ENCODE assay signal across 8 mouse cellular contexts in genomic region chr7:45784524-45785372, GRCm38 (mm10). TPM values are rescaled to one million over a fixed set of nuclear protein-coding genes. Genes with fewer than 3 reads are reported as not detected.
DNase-seq lines count a peak whose midpoint lies in the region; ATAC-seq and TF ChIP-seq lines count a peak whose summit lies in the region.

TSS of gene Sult2b1 (minus strand) at chr7:45784669.

- peak within 1 kb of the TSS; percentile 62 for H3K4me3 ChIP-seq in lung, embryonic 15.5 days
- peak within 1 kb of the TSS; percentile 83 for H3K4me3 ChIP-seq in layer of hippocampus, adult 2 months
- H3K4me3 ChIP-seq in liver, postnatal 0 days (ENCODE audit: low read depth, low read length): peak within 1 kb of the TSS; percentile 54
- H3K4me3 ChIP-seq in stomach, embryonic 16.5 days (replicated peaks; ENCODE audit: low read length): peak within 1 kb of the TSS; percentile 67

- peaks cover 40% of the 10 kb centered on the region for H3K4me1 ChIP-seq in lung, embryonic 15.5 days
- H3K4me1 ChIP-seq in liver, postnatal 0 days (ENCODE audit: insufficient read depth): peaks cover 6% of the 10 kb centered on the region; the same call in 1 of the 2 replicates
- H3K4me1 ChIP-seq in stomach, embryonic 16.5 days (ENCODE audit: control insufficient read depth, insufficient read depth, low read length): peaks cover 22% of the 10 kb centered on the region

- 21% methylated on average over 20 of the region's 20 CpGs for WGBS in lung, embryonic 15.5 days
- WGBS in liver, postnatal 0 days (ENCODE audit: insufficient replicate concordance): 25% methylated on average over 18 of the region's 20 CpGs
- WGBS in stomach, embryonic 16.5 days: 20% methylated on average over 20 of the region's 20 CpGs

- H3K27ac ChIP-seq in lung, embryonic 15.5 days: peak within 1 kb of the TSS; percentile 50; the same call in 1 of the 2 replicates
- H3K27ac ChIP-seq in layer of hippocampus, adult 2 months: peak within 1 kb of the TSS; percentile 98
- H3K27ac ChIP-seq in liver, postnatal 0 days (ENCODE audit: low read depth): no peak within 1 kb of the TSS
- H3K27ac ChIP-seq in stomach, embryonic 16.5 days (ENCODE audit: low read length): no peak within 1 kb of the TSS; the same call in 1 of the 2 replicates

- H3K9me3 ChIP-seq in lung, embryonic 15.5 days: no peaks in the 10 kb centered on the region
- H3K9me3 ChIP-seq in liver, postnatal 0 days (ENCODE audit: low read length): no peaks in the 10 kb centered on the region
- no peaks in the 10 kb centered on the region for H3K9me3 ChIP-seq in stomach, embryonic 16.5 days (replicated peaks; ENCODE audit: control insufficient read depth, low read length)

- peaks cover 29% of the 10 kb centered on the region for H3K27me3 ChIP-seq in lung, embryonic 15.5 days
- peaks cover 54% of the 10 kb centered on the region for H3K27me3 ChIP-seq in liver, postnatal 0 days (ENCODE audit: insufficient read depth, low read length)
- peaks cover 7% of the 10 kb centered on the region; the same call in 1 of the 2 replicates for H3K27me3 ChIP-seq in stomach, embryonic 16.5 days (ENCODE audit: control insufficient read depth, insufficient read depth, low read length)

- TF ChIP-seq EP300 in liver, postnatal 0 days (IDR thresholded peaks at IDR 0.05; ENCODE audit: low read depth): no peak

- TF ChIP-seq CTCF in layer of hippocampus, adult 2 months (conservative IDR thresholded peaks at IDR 0.05): no peak
- TF ChIP-seq CTCF in liver, postnatal 0 days (IDR thresholded peaks at IDR 0.05; ENCODE audit: low read depth): no peak

- H3K9ac ChIP-seq in lung, embryonic 15.5 days: peak within 1 kb of the TSS; percentile 49
- peak within 1 kb of the TSS; percentile 32; the same call in 1 of the 2 replicates for H3K9ac ChIP-seq in liver, postnatal 0 days (replicated peaks)
- peak within 1 kb of the TSS; percentile 83 for H3K9ac ChIP-seq in stomach, embryonic 16.5 days (ENCODE audit: low read length)

- H3K4me2 ChIP-seq in lung, embryonic 15.5 days: peak within 1 kb of the TSS; percentile 86
- H3K4me2 ChIP-seq in liver, postnatal 0 days (ENCODE audit: low read depth, low read length): peak within 1 kb of the TSS; percentile 82
- H3K4me2 ChIP-seq in stomach, embryonic 16.5 days (ENCODE audit: low read depth, low read length): peak within 1 kb of the TSS; percentile 89

- DNase-seq in lung, postnatal 14 days: no peak
- DNase-seq in cerebellum, postnatal 10 days: peak; percentile 99
- peak; percentile 88 to 93 for DNase-seq in frontal cortex, postnatal 36 days (ENCODE audit: low spot score in 2 of 2)
- peak; percentile 95 to 96 for DNase-seq in layer of hippocampus, adult 2 months (ENCODE audit: low spot score in 2 of 2)
- peak; percentile 19 for DNase-seq in liver, postnatal 0 days
- DNase-seq in thymus, postnatal 14 days: no peak

- H3K36me3 ChIP-seq in lung, embryonic 15.5 days: no peaks in the 10 kb centered on the region
- no peaks in the 10 kb centered on the region for H3K36me3 ChIP-seq in liver, postnatal 0 days (replicated peaks; ENCODE audit: insufficient read depth, low read length)
- H3K36me3 ChIP-seq in stomach, embryonic 16.5 days (ENCODE audit: control insufficient read depth, insufficient read depth, low read length): 0 out of 2 replicates have a peak, but pooled peaks cover 4% of the 10 kb centered on the region

- no peak; the same call in 1 of the 2 replicates for ATAC-seq in lung, embryonic 15.5 days (ENCODE audit: borderline replicate concordance, extremely low read depth, low FRiP score, low TSS enrichment)
- ATAC-seq in liver, postnatal 0 days: no peak
- ATAC-seq in stomach, embryonic 16.5 days (ENCODE audit: insufficient read depth, low FRiP score): peak; percentile 22

RNA-seq across cellular contexts. Expression of gene Sult2b1, which starts in this region (rescaled TPM):
- 6.1 and 7.8 TPM in 2 replicates for polyA plus RNA-seq in lung, embryonic 15.5 days (2015; fragmentation: Nextera tagmentation; extraction: Ambion mirVana)
- 1 to 10 TPM; 7.1 to 9.7 TPM for total RNA-seq in layer of hippocampus, adult 2 months (2021)
- 0.26 and 0.38 TPM in 2 replicates for polyA plus RNA-seq in liver, postnatal 0 days (2015; fragmentation: Nextera tagmentation; extraction: Ambion mirVana)
- polyA plus RNA-seq in stomach, embryonic 16.5 days (2015; fragmentation: Nextera tagmentation; extraction: Ambion mirVana): 32.7 and 46.5 TPM in 2 replicates

Comparison
In these comparisons a context has a peak if more than half of its experiments do, and no peak if none do; other contexts are left out.
1. Peak in DNase-seq, H3K4me3 ChIP-seq, H3K9ac ChIP-seq and H3K4me2 ChIP-seq in liver, postnatal 0 days; RNA of the gene not detected or under 1 TPM.
2. H3K27ac ChIP-seq: peak in lung, embryonic 15.5 days (single experiment) and layer of hippocampus, adult 2 months (single experiment); none in liver, postnatal 0 days (single experiment) and stomach, embryonic 16.5 days (single experiment).
3. H3K9ac ChIP-seq: peak in every context shown above with its lines; median percentile 83 in stomach, embryonic 16.5 days; 49 in lung, embryonic 15.5 days; 32 in liver, postnatal 0 days.
4. DNase-seq: peak in cerebellum, postnatal 10 days (2 of 2), frontal cortex, postnatal 36 days (2 of 2) and layer of hippocampus, adult 2 months (2 of 2); none in lung, postnatal 14 days (single experiment) and thymus, postnatal 14 days (single experiment).
5. Peak in every context shown above with its lines, with median percentiles within 50 percentile points of each other: H3K4me2 ChIP-seq and H3K4me3 ChIP-seq.